Mouse (Mus musculus) small intestine, adult 2 months (tissue): ENCODE results near the gene Rarres1.

Experiments
- CTCF ChIP-seq: fragments of 200-500 bp; IDR thresholded peaks from 2 replicates; pipeline ENCODE4 v1.5.1; 2012; ENCODE audit warnings: low read depth, mild to moderate bottlenecking, control low read depth, inconsistent platforms, low read length, moderate library complexity, mixed read lengths; ENCODE audit not compliant: insufficient replicate concordance, insufficient read length; ENCODE audit errors: extremely low read depth
- POLR2A ChIP-seq: fragments of 200-500 bp; IDR thresholded peaks from 2 replicates; pipeline ENCODE4 v1.6.1; 2012; ENCODE audit warnings: low read depth, mild to moderate bottlenecking, control low read depth, inconsistent platforms, low read length, moderate library complexity

DNA sequence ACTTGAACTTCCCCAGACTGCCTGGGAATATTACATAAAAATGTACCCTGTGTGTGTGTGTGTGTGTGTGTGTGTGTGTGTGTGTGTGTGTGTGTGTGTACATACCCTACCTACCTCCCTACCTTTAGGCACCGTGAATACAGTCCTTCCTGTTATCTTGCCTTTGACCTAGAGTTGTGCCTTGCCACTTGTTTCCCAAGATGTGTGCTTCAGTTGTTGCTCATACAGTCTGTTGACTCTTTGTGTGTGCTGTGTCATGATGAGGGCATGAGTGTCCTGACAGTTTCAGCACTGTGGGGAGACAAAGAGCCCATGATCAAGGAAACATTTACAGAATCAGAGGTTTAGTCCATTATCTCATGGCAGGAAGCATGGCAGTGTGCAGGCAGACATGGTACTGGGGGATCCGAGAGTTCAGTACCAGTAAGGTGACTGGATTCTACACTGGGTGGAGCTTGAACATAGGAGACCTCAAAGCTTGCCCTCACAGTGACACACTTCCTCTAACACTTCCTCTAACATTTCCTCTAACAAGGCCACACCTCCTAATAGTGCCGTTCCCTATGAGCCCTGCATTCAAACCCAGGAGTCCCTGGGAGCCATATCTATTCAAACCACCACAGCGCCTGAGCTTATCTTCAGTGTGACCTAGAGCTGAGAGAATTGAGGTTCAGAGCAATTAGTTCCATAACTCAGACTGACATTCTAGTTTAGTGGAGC is 43.8 kb downstream of the Rarres1 start:
- TF ChIP-seq CTCF (no peak), POLR2A (no peak)
